Mouse (Mus musculus): Measurements from ENCODE around the gene Ntrk3. TPM values are rescaled to one million over a fixed set of nuclear protein-coding genes. Genes with fewer than 3 reads are reported as not detected.

The Ntrk3 gene
- polyA plus RNA-seq, 1 experiment from 2014 or later, result 0.16 TPM

DNA sequence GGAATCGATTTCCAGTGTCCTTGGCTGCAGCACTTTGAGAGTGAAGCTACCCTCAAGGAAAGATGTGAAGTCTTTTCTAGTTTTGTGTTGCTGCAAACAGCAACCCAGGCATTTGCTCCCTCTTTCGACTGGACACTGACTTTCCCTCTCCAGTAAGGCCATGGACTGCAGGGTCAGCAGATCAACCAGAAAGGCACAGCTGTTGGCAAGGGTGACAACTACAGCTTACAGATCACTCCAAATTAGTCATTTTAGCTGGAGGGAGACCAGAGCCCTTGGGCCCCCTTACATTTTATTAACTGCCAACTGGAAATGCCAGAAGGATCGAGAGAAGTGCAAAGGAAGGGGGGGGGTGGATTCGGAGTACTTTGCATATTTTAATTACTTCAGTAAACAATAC is 516.9 kb downstream of the Ntrk3 start:
- ATAC-seq (ENCODE audit: insufficient number of reproducible peaks, low FRiP score, low TSS enrichment, low read depth), result no peak
- H3K9ac ChIP-seq (ENCODE audit: low read length), result no peak overlapping the region
- no peaks in the 10 kb centered on the region for H3K27me3 ChIP-seq (ENCODE audit: control insufficient read depth, insufficient read depth, low read length)
- H3K9me3 ChIP-seq (ENCODE audit: control insufficient read depth, low read length), result no peaks in the 10 kb centered on the region
- 71% methylated on average over 4 of the region's 4 CpGs for WGBS
- no peak overlapping the region for H3K4me2 ChIP-seq (ENCODE audit: low read depth, severe bottlenecking)
- no peak for DNase-seq (ENCODE audit: low spot score)
- H3K27ac ChIP-seq (replicated peaks; ENCODE audit: low read depth, low read length), result no peak overlapping the region
- no peak overlapping the region for H3K4me3 ChIP-seq (ENCODE audit: low read depth, low read length)
- H3K36me3 ChIP-seq (ENCODE audit: control insufficient read depth, insufficient read depth, low read length), result no peaks in the 10 kb centered on the region
- no peaks in the 10 kb centered on the region for H3K4me1 ChIP-seq (ENCODE audit: control insufficient read depth, insufficient read depth, low read length)

DNA sequence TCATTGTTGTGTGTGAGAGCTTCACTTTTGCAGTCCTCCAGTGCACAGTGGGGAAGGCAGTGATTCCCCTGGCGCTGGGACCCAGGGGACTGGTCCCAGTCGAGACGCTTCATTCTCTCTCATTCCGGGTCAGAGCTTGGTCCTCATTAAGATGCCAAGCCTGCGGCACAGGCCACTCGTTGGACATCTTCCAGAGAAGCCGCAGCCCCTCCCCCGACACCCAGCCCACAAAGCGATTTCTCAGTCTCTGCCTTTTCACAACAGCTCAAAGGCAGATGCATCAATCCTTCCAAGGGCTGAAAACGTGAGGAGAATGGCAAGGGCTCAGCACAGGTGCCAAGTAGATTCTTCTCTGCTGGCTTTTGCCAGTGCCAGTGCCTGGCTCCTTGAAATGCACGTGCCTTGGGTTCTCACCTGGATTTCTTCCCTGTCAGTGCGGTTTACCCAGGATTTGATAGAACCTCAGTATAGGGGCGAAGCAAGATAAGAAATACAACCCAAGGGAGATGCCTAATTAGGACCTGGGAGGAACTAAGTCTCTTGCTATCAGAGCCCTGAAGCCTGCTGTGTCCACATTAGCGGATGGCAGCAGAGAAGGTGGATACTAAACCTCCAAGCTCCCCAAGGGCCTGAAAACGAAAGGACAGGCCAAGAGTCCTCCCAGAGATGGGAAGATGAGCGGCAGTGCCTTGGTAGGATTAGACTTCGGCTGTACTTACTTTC is 546.7 kb downstream of the Ntrk3 start:
- no peak overlapping the region for H3K4me2 ChIP-seq (ENCODE audit: low read depth, severe bottlenecking)
- no peak overlapping the region for H3K4me3 ChIP-seq (ENCODE audit: low read depth, low read length)
- no peak overlapping the region for H3K9ac ChIP-seq (ENCODE audit: low read length)
- 27% methylated on average over 17 of the region's 17 CpGs for WGBS
- no peaks in the 10 kb centered on the region for H3K4me1 ChIP-seq (ENCODE audit: control insufficient read depth, insufficient read depth, low read length)
- no peaks in the 10 kb centered on the region for H3K9me3 ChIP-seq (ENCODE audit: control insufficient read depth, low read length)
- no peaks in the 10 kb centered on the region for H3K36me3 ChIP-seq (ENCODE audit: control insufficient read depth, insufficient read depth, low read length)
- H3K27ac ChIP-seq (replicated peaks; ENCODE audit: low read depth, low read length), result no peak overlapping the region
- DNase-seq (ENCODE audit: low spot score) (no peak), ATAC-seq (ENCODE audit: insufficient number of reproducible peaks, low FRiP score, low TSS enrichment, low read depth) (no peak)
- H3K27me3 ChIP-seq (ENCODE audit: control insufficient read depth, insufficient read depth, low read length), result no peaks in the 10 kb centered on the region

GRCm38 (mm10) chr7:78185578-78185977 is 552.2 kb downstream of the Ntrk3 start:
- no peaks in the 10 kb centered on the region for H3K27me3 ChIP-seq (ENCODE audit: control insufficient read depth, insufficient read depth, low read length)
- DNase-seq (ENCODE audit: low spot score), result no peak
- 20% methylated on average over 4 of the region's 4 CpGs for WGBS
- no peak overlapping the region for H3K4me2 ChIP-seq (ENCODE audit: low read depth, severe bottlenecking)
- no peak overlapping the region for H3K9ac ChIP-seq (ENCODE audit: low read length)
- H3K27ac ChIP-seq (replicated peaks; ENCODE audit: low read depth, low read length), result no peak overlapping the region
- no peaks in the 10 kb centered on the region for H3K4me1 ChIP-seq (ENCODE audit: control insufficient read depth, insufficient read depth, low read length)
- ATAC-seq (ENCODE audit: insufficient number of reproducible peaks, low FRiP score, low TSS enrichment, low read depth), result no peak
- H3K4me3 ChIP-seq (ENCODE audit: low read depth, low read length), result no peak overlapping the region
- H3K36me3 ChIP-seq (ENCODE audit: control insufficient read depth, insufficient read depth, low read length), result no peaks in the 10 kb centered on the region
- H3K9me3 ChIP-seq (ENCODE audit: control insufficient read depth, low read length), result no peaks in the 10 kb centered on the region

DNA sequence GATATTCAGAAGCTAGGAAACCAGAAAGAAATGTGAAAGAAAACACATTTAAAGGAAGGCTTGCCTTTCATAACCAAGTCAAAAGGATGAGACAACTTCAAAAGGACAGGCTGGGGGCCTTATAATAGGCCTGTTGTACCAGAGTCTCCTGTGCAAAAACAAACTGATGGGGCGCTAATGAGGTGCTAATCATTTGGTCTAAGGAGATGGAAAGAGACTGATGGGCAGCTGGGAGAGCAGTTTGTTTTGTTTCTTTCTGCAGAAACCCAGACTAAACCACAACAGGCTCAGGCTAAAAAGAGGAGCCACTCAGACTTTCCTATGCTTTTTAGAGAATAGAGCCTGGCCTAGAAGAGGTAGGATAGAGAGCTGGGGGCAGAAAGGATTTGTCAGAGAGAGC is 554.4 kb downstream of the Ntrk3 start:
- ATAC-seq (ENCODE audit: insufficient number of reproducible peaks, low FRiP score, low TSS enrichment, low read depth), result no peak
- WGBS, result 8% methylated on average over 1 of the region's 1 CpGs

DNA sequence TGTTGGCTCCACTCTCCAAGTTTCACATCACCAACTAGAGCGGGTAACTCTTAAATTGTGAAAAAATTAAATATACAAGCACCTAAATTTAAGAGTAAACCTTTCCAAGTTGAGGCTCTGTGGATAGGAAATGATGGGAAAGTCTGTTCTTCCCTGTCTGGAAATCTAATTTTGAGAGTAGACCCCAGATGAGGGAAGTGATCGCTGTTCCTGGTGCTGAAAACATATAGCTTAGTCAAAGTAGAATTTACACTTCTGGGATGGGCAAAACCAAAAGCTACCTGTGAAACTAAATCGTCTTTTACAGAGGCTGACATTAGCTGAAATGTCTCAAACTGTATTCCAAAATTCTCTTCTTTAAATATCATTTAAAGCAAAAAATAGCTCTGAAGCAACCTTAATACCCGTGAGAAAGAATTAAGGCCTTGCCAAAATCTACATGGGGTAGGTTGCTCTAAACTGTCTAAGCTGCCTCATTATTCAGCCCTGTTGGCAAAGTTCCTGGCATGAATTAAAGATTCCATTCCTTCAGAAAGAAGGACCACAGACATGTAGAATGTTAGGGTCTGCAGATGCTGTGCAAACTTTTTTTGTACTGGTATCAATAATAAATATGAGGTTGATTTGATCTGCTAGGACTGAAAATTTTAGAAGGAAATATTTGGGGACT is 557.7 kb downstream of the Ntrk3 start:
- ATAC-seq (ENCODE audit: insufficient number of reproducible peaks, low FRiP score, low TSS enrichment, low read depth) (no peak), DNase-seq (ENCODE audit: low spot score) (no peak)
- Histone ChIP-seq H3K27me3 (ENCODE audit: control insufficient read depth, insufficient read depth, low read length) (no peaks in the 10 kb centered on the region), H3K4me2 (ENCODE audit: low read depth, severe bottlenecking) (no peak overlapping the region), H3K4me1 (ENCODE audit: control insufficient read depth, insufficient read depth, low read length) (no peaks in the 10 kb centered on the region), H3K36me3 (ENCODE audit: control insufficient read depth, insufficient read depth, low read length) (no peaks in the 10 kb centered on the region), H3K9me3 (ENCODE audit: control insufficient read depth, low read length) (no peaks in the 10 kb centered on the region), H3K9ac (ENCODE audit: low read length) (no peak overlapping the region), H3K4me3 (ENCODE audit: low read depth, low read length) (no peak overlapping the region), H3K27ac (replicated peaks; ENCODE audit: low read depth, low read length) (no peak overlapping the region)
- WGBS, result 77% methylated on average over 4 of the region's 4 CpGs

More for the DNA sequence above, 554.4 kb downstream of the Ntrk3 start:
- Histone ChIP-seq H3K27me3 (ENCODE audit: control insufficient read depth, insufficient read depth, low read length) (no peaks in the 10 kb centered on the region), H3K9ac (ENCODE audit: low read length) (no peak overlapping the region), H3K4me1 (ENCODE audit: control insufficient read depth, insufficient read depth, low read length) (no peaks in the 10 kb centered on the region), H3K9me3 (ENCODE audit: control insufficient read depth, low read length) (no peaks in the 10 kb centered on the region), H3K4me2 (ENCODE audit: low read depth, severe bottlenecking) (no peak overlapping the region), H3K4me3 (ENCODE audit: low read depth, low read length) (no peak overlapping the region), H3K27ac (replicated peaks; ENCODE audit: low read depth, low read length) (no peak overlapping the region), H3K36me3 (ENCODE audit: control insufficient read depth, insufficient read depth, low read length) (no peaks in the 10 kb centered on the region)
- no peak for DNase-seq (ENCODE audit: low spot score)

DNA sequence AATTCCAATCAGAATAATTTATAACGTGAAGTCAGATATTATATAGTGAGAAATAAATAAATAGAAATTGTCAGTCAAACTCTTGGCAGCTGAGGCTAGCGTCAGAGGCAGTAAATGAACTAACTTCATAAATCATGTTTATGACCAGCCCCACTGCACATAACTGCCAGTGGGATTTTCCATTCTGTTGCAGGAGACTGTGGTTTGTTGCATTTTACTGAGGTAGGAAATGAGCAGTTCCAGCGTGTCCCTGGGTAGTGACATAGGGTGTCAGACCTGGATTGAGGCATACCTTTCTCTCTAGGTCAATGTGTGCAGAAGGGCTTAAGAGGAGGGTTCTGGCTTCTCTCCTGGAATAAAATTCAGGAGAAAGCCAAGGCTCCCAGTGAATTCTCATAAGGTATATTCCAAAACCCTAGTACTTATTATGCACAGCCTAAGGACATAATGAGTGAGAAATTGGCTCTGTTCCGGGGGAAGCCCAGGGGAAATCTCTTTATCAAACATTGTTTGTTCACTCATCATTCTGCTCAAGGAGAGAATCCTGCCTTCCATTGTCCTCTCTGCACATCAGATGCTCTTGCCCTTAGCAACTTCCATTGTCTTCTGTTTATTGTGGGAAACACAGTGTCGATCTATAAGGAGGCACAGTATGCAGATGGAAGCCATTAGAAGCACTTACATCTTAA is 565.4 kb downstream of the Ntrk3 start:
- Histone ChIP-seq H3K36me3 (ENCODE audit: control insufficient read depth, insufficient read depth, low read length) (no peaks in the 10 kb centered on the region), H3K9ac (ENCODE audit: low read length) (no peak overlapping the region), H3K27ac (replicated peaks; ENCODE audit: low read depth, low read length) (no peak overlapping the region), H3K4me3 (ENCODE audit: low read depth, low read length) (no peak overlapping the region), H3K27me3 (ENCODE audit: control insufficient read depth, insufficient read depth, low read length) (no peaks in the 10 kb centered on the region), H3K9me3 (ENCODE audit: control insufficient read depth, low read length) (no peaks in the 10 kb centered on the region), H3K4me1 (ENCODE audit: control insufficient read depth, insufficient read depth, low read length) (no peaks in the 10 kb centered on the region), H3K4me2 (ENCODE audit: low read depth, severe bottlenecking) (no peak overlapping the region)
- no peak for ATAC-seq (ENCODE audit: insufficient number of reproducible peaks, low FRiP score, low TSS enrichment, low read depth)
- 69% methylated on average over 5 of the region's 5 CpGs for WGBS
- DNase-seq (ENCODE audit: low spot score), result no peak

DNA sequence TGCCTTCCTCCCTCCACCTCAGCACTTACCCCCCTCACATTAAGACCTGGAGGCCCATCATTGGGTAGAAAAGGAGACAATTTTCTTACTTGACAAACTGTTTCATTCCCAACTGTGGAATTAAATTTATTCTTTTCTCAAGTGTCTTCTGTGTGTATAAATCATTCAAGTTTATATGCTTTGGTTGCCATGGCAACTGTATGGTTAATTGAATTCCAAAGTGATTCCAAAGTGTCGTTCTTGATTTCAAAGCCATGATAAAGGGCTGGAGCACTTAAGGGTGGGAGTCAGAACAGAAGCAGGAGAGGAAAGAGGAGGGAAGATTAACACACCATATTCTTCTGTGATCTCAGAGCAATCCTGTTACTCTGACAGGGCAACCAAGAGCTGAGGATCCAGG is 572.3 kb downstream of the Ntrk3 start:
- 55% methylated on average over 1 of the region's 1 CpGs for WGBS
- H3K4me2 ChIP-seq (ENCODE audit: low read depth, severe bottlenecking), result no peak overlapping the region
- H3K36me3 ChIP-seq (ENCODE audit: control insufficient read depth, insufficient read depth, low read length), result no peaks in the 10 kb centered on the region
- no peak overlapping the region for H3K4me3 ChIP-seq (ENCODE audit: low read depth, low read length)
- no peaks in the 10 kb centered on the region for H3K9me3 ChIP-seq (ENCODE audit: control insufficient read depth, low read length)
- H3K9ac ChIP-seq (ENCODE audit: low read length), result no peak overlapping the region
- DNase-seq (ENCODE audit: low spot score) (no peak), ATAC-seq (ENCODE audit: insufficient number of reproducible peaks, low FRiP score, low TSS enrichment, low read depth) (no peak)
- H3K4me1 ChIP-seq (ENCODE audit: control insufficient read depth, insufficient read depth, low read length), result no peaks in the 10 kb centered on the region
- no peaks in the 10 kb centered on the region for H3K27me3 ChIP-seq (ENCODE audit: control insufficient read depth, insufficient read depth, low read length)
- no peak overlapping the region for H3K27ac ChIP-seq (replicated peaks; ENCODE audit: low read depth, low read length)

DNA sequence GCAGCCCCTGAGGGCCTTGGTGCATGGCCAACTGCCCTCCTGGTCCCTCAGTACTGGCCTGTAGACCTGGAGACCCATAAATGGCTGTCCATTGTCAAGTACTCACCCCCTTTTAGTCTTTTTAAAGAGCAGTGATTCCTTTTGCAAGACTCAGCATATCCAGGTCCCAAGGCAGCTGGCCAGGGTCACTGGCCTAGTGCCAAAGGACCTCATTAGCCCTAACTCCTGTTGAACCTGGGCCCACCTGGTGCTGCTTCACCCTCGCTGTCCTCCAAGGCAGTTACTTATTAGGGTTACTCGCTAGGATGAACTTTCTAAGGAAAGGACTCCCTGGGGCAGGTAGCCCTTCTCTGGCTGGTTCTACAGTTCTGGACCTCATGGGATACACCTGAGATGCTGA is 579.9 kb downstream of the Ntrk3 start:
- H3K27ac ChIP-seq (replicated peaks; ENCODE audit: low read depth, low read length), result no peak overlapping the region
- no peaks in the 10 kb centered on the region for H3K9me3 ChIP-seq (ENCODE audit: control insufficient read depth, low read length)
- H3K4me1 ChIP-seq (ENCODE audit: control insufficient read depth, insufficient read depth, low read length), result no peaks in the 10 kb centered on the region
- H3K4me2 ChIP-seq (ENCODE audit: low read depth, severe bottlenecking), result no peak overlapping the region
- no peak overlapping the region for H3K4me3 ChIP-seq (ENCODE audit: low read depth, low read length)
- H3K9ac ChIP-seq (ENCODE audit: low read length), result no peak overlapping the region
- 83% methylated on average over 2 of the region's 2 CpGs for WGBS
- ATAC-seq (ENCODE audit: insufficient number of reproducible peaks, low FRiP score, low TSS enrichment, low read depth), result no peak
- DNase-seq (ENCODE audit: low spot score), result no peak
- H3K27me3 ChIP-seq (ENCODE audit: control insufficient read depth, insufficient read depth, low read length), result no peaks in the 10 kb centered on the region
- H3K36me3 ChIP-seq (ENCODE audit: control insufficient read depth, insufficient read depth, low read length), result no peaks in the 10 kb centered on the region
